Mouse (Mus musculus): Measurements from ENCODE around the gene Gm1979. TPM values are rescaled to one million over a fixed set of nuclear protein-coding genes. Genes with fewer than 3 reads are reported as not detected.
"Not testable (repeated sequence)": the region's sequence is repeated elsewhere in the genome, so short reads cannot be mapped to it uniquely, and the experiment has no call there.

Gene Gm1979
- 0.15 and 0.21 TPM in 2 replicates for polyA plus RNA-seq (2015; fragmentation: Nextera tagmentation; extraction: Ambion mirVana)

DNA sequence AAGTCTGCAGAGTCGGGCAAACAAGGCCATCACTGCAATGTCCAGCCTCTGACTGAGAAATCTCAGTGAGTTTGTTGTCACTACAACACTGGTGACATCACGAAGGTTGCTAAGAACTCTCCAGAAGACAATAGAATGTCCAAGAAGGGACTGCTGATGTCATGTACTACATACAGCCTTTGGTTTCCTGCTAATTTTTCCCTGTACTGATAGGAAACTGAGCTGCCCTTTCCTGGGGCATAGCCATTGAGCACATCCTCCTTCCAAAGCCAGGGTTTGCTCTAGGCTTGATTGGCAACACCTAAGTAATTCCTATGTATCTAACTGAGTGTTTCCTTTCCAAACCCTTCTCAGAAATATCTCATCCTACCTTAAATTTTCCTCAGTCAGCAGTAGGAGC, at the start of gene Gm1979:
Gm1979 (minus strand) TSS at position 101 of the 400 bp plus-strand sequence.
- H3K27ac ChIP-seq; H3K4me2 ChIP-seq; H3K9me3 ChIP-seq; H3K4me3 ChIP-seq; H3K4me1 ChIP-seq; H3K36me3 ChIP-seq; H3K9ac ChIP-seq; ATAC-seq (ENCODE audit: insufficient number of reproducible peaks, insufficient read depth, low FRiP score, low TSS enrichment, low read depth): not testable (repeated sequence)
- 93% methylated on average over 1 of the region's 2 CpGs for WGBS
- H3K27me3 ChIP-seq = peaks cover 13% of the 10 kb centered on the region

GRCm38 (mm10) chr5:26039458-26039857, 34.9 kb upstream of the Gm1979 start, which contains the start of gene Speer4a:
Speer4a (minus strand) TSS chr5:26039558.
- H3K4me1 ChIP-seq; H3K9me3 ChIP-seq; H3K27ac ChIP-seq; H3K4me2 ChIP-seq; H3K4me3 ChIP-seq; ATAC-seq (ENCODE audit: insufficient number of reproducible peaks, insufficient read depth, low FRiP score, low TSS enrichment, low read depth); H3K36me3 ChIP-seq; H3K9ac ChIP-seq; H3K27me3 ChIP-seq: not testable (repeated sequence)
- WGBS = 69% methylated on average over 2 of the region's 2 CpGs

DNA sequence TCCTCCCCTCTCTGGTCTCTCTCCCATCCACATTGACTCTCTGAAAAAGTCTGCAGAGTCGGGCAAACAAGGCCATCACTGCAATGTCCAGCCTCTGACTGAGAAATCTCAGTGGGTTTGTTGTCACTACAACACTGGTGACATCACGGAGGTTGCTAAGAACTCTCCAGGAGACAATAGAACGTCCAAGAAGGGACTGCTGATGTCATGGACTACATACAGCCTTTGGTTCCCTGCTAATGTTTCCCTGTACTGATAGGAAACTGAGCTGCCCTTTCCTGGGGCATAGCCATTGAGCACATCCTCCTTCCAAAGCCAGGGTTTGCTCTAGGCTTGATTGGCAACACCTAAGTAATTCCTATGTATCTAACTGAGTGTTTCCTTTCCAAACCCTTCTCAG, 18.2 kb upstream of the Gm1979 start, which contains the start of gene Gm5862:
Gm5862 (minus strand) TSS at position 101 of the 400 bp plus-strand sequence.
- H3K4me2 ChIP-seq; H3K4me1 ChIP-seq; H3K9me3 ChIP-seq; H3K36me3 ChIP-seq; H3K27ac ChIP-seq; H3K9ac ChIP-seq; ATAC-seq (ENCODE audit: insufficient number of reproducible peaks, insufficient read depth, low FRiP score, low TSS enrichment, low read depth); H3K4me3 ChIP-seq; H3K27me3 ChIP-seq: not testable (repeated sequence)
- WGBS = no CpG with 5 or more reads among the region's 3 CpGs

- not testable (repeated sequence) for H3K9me3 ChIP-seq; H3K27ac ChIP-seq; H3K4me2 ChIP-seq; ATAC-seq (ENCODE audit: insufficient number of reproducible peaks, insufficient read depth, low FRiP score, low TSS enrichment, low read depth); H3K36me3 ChIP-seq; H3K4me3 ChIP-seq; H3K9ac ChIP-seq; H3K4me1 ChIP-seq
- H3K27me3 ChIP-seq = peaks cover 13% of the 10 kb centered on the region
- 72% methylated on average over 7 of the region's 7 CpGs for WGBS
These were observed 3.1 kb upstream of the Gm1979 start for GRCm38 (mm10) chr5:26007697-26008096.

DNA sequence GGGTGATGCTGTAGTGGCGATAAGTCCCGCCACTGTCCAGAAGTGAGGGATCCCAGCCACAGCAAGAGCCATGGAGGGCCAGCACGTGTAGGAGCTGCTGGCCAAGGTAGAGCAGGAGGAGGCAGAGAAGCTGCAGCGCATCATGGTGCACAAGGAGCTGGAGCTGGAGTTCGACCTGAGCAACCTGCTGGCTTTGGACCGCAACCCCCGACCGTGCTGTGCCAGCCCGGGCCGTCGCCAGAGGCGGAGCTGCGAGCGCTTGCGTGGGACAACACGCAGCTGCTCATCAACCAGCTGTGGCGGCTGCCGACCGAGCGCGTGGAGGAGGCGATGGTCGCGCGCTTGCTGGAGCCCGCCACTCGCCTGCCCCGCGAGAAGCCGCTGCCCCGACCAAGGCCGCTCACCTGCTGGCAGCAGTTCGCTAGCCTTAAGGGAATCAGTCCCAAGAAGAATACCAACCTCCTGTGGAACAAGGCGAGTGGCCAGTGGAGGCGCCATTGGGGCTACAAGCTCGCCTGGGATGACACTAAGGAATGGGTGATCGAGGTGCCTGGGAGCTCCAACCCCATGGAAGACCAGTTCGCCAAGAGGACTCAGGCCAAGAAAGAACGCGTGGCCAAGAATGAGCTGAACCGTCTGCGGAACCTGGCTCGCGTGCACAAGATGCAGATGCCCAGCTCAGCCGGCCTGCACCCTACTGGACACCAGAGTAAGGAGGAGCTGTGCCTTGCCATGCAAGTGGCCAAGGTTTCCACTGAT, 2.5 kb upstream of the Gm1979 start:
- Histone ChIP-seq H3K4me3 (peak overlapping the region; percentile 28), H3K27me3 (peaks cover 13% of the 10 kb centered on the region), H3K9ac (0 out of 2 replicates have a peak overlapping the region, but pooled peaks have one; percentile 1), H3K4me2 (peak overlapping the region; percentile 55)
- ATAC-seq (ENCODE audit: insufficient number of reproducible peaks, insufficient read depth, low FRiP score, low TSS enrichment, low read depth) = peak; percentile 82
- not testable (repeated sequence) for H3K27ac ChIP-seq, H3K9me3 ChIP-seq, H3K4me1 ChIP-seq, H3K36me3 ChIP-seq
- WGBS = 19% methylated on average over 45 of the region's 45 CpGs

DNA sequence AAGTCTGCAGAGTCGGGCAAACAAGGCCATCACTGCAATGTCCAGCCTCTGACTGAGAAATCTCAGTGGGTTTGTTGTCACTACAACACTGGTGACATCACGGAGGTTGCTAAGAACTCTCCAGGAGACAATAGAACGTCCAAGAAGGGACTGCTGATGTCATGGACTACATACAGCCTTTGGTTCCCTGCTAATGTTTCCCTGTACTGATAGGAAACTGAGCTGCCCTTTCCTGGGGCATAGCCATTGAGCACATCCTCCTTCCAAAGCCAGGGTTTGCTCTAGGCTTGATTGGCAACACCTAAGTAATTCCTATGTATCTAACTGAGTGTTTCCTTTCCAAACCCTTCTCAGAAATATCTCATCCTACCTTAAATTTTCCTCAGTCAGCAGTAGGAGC, 16.0 kb downstream of the Gm1979 start, which contains the start of gene Gm21698:
Gm21698 (minus strand) TSS at position 101 of the 400 bp plus-strand sequence.
- not testable (repeated sequence) for H3K4me3 ChIP-seq; H3K9me3 ChIP-seq; H3K4me1 ChIP-seq; H3K27me3 ChIP-seq; H3K36me3 ChIP-seq; H3K9ac ChIP-seq; ATAC-seq (ENCODE audit: insufficient number of reproducible peaks, insufficient read depth, low FRiP score, low TSS enrichment, low read depth); H3K4me2 ChIP-seq; H3K27ac ChIP-seq
- no CpG with 5 or more reads among the region's 3 CpGs for WGBS

DNA sequence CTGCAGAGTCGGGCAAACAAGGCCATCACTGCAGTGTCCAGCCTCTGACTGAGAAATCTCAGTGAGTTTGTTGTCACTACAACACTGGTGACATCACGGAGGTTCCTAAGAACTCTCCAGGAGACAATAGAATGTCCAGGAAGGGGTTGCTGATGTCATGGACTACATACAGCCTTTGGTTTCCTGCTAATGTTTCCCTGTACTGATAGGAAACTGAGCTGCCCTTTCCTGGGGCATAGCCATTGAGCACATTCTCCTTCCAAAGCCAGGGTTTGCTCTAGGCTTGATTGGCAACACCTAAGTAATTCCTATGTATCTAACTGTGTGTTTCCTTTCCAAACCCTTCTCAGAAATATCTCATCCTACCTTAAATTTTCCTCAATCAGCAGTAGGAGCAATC, 32.0 kb downstream of the Gm1979 start, which contains the start of gene Gm21680:
Gm21680 (minus strand) TSS at position 101 of the 400 bp plus-strand sequence.
- H3K27ac ChIP-seq; H3K4me3 ChIP-seq; ATAC-seq (ENCODE audit: insufficient number of reproducible peaks, insufficient read depth, low FRiP score, low TSS enrichment, low read depth); H3K4me1 ChIP-seq; H3K9ac ChIP-seq; H3K4me2 ChIP-seq; H3K36me3 ChIP-seq; H3K27me3 ChIP-seq; H3K9me3 ChIP-seq: not testable (repeated sequence)
- WGBS = no CpG with 5 or more reads among the region's 2 CpGs

- Histone ChIP-seq H3K4me2 (peak overlapping the region; percentile 35), H3K27me3 (peaks cover 12% of the 10 kb centered on the region)
- H3K36me3 ChIP-seq; H3K4me1 ChIP-seq; H3K9ac ChIP-seq; H3K9me3 ChIP-seq; ATAC-seq (ENCODE audit: insufficient number of reproducible peaks, insufficient read depth, low FRiP score, low TSS enrichment, low read depth); H3K4me3 ChIP-seq; H3K27ac ChIP-seq: not testable (repeated sequence)
- WGBS = 63% methylated on average over 17 of the region's 17 CpGs
These were observed 47.5 kb downstream of the Gm1979 start for GRCm38 (mm10) chr5:25957050-25957449.

DNA sequence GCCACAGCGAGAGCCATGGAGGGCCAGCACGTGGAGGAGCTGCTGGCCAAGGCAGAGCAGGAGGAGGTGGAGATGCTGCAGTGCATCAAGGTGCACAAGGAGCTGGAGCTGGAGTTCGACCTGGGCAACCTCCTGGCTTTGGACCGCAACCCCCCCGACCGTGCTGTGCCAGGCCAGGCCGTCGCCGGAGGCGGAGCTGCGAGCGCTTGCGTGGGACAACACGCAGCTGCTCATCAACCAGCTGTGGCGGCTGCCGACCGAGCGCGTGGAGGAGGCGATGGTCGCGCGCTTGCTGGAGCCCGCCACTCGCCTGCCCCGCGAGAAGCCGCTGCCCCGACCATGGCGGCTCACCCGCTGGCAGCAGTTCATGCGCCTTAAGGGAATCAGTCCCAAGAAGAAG, 48.0 kb downstream of the Gm1979 start:
- peak overlapping the region; percentile 35 for H3K4me2 ChIP-seq
- peaks cover 12% of the 10 kb centered on the region for H3K27me3 ChIP-seq
- H3K27ac ChIP-seq, H3K4me3 ChIP-seq, H3K9me3 ChIP-seq, H3K4me1 ChIP-seq, H3K36me3 ChIP-seq, H3K9ac ChIP-seq: not testable (repeated sequence)
- 36% methylated on average over 32 of the region's 32 CpGs for WGBS
- ATAC-seq (ENCODE audit: insufficient number of reproducible peaks, insufficient read depth, low FRiP score, low TSS enrichment, low read depth) = peak; percentile 37; the same call in 1 of the 2 replicates

GRCm38 (mm10) chr5:25954317-25954716, 50.3 kb downstream of the Gm1979 start, which contains the start of gene Gm21671:
Gm21671 (minus strand) TSS chr5:25954417.
- not testable (repeated sequence) for H3K9ac ChIP-seq; H3K27ac ChIP-seq; ATAC-seq (ENCODE audit: insufficient number of reproducible peaks, insufficient read depth, low FRiP score, low TSS enrichment, low read depth); H3K4me3 ChIP-seq; H3K4me1 ChIP-seq; H3K36me3 ChIP-seq; H3K4me2 ChIP-seq; H3K9me3 ChIP-seq
- peaks cover 12% of the 10 kb centered on the region for H3K27me3 ChIP-seq
- 77% methylated on average over 2 of the region's 2 CpGs for WGBS

Measured in embryonic facial prominence, embryonic 13.5 days (tissue).